Mouse (Mus musculus): ENCODE measurements at regions not wholly inside any gene's neighbourhood (a gene's known extent, or its start where the extent isn't known, plus 50 kb on each side); places are given as distances from the start of the nearest gene placed in this dataset.

- DNase-seq (ENCODE audit: low read depth, low spot score) = no peak
Observed at GRCm38 (mm10) chr9:16994169-16994568, 493.1 kb upstream of the Fat3 start.

- DNase-seq (ENCODE audit: low read depth, low spot score) = no peak
Observed at GRCm38 (mm10) chr9:16988114-16988513, 487.0 kb upstream of the Fat3 start.

- no peak for DNase-seq (ENCODE audit: low read depth, low spot score)
Observed at GRCm38 (mm10) chr9:16977321-16977720, 476.2 kb upstream of the Fat3 start.

- DNase-seq (ENCODE audit: low read depth, low spot score) = no peak
Observed at GRCm38 (mm10) chr9:16970373-16970772, 469.3 kb upstream of the Fat3 start.

- no peak for DNase-seq (ENCODE audit: low read depth, low spot score)
Observed at GRCm38 (mm10) chr9:16933602-16934001, 432.5 kb upstream of the Fat3 start.

GRCm38 (mm10) chr9:16931586-16931985 is 430.5 kb upstream of the Fat3 start:
- DNase-seq (ENCODE audit: low read depth, low spot score) = peak; percentile 71

- DNase-seq (ENCODE audit: low read depth, low spot score) = no peak
Observed at GRCm38 (mm10) chr9:16926315-16926984, 425.4 kb upstream of the Fat3 start.

- DNase-seq (ENCODE audit: low read depth, low spot score) = no peak
Observed at GRCm38 (mm10) chr9:16925279-16925678, 424.2 kb upstream of the Fat3 start.

- DNase-seq (ENCODE audit: low read depth, low spot score) = no peak
Observed at GRCm38 (mm10) chr9:16906155-16906554, 405.1 kb upstream of the Fat3 start.

- DNase-seq (ENCODE audit: low read depth, low spot score) = no peak
Observed at GRCm38 (mm10) chr9:16899060-16899459, 398.0 kb upstream of the Fat3 start.

- DNase-seq (ENCODE audit: low read depth, low spot score) = no peak
Observed at GRCm38 (mm10) chr9:16852458-16853026, 351.5 kb upstream of the Fat3 start.

GRCm38 (mm10) chr9:16808494-16808893 is 307.4 kb upstream of the Fat3 start:
- DNase-seq (ENCODE audit: low read depth, low spot score) = no peak

GRCm38 (mm10) chr9:16772867-16773266 is 271.8 kb upstream of the Fat3 start:
- DNase-seq (ENCODE audit: low read depth, low spot score) = no peak

- no peak for DNase-seq (ENCODE audit: low read depth, low spot score)
Observed at GRCm38 (mm10) chr9:16727653-16728052, 226.6 kb upstream of the Fat3 start.

GRCm38 (mm10) chr9:16702431-16702830 is 201.3 kb upstream of the Fat3 start:
- DNase-seq (ENCODE audit: low read depth, low spot score) = no peak

- DNase-seq (ENCODE audit: low read depth, low spot score) = no peak
Observed at GRCm38 (mm10) chr9:16661527-16661926, 160.4 kb upstream of the Fat3 start.

GRCm38 (mm10) chr9:16660940-16661339 is 159.9 kb upstream of the Fat3 start:
- no peak for DNase-seq (ENCODE audit: low read depth, low spot score)
